Mouse (Mus musculus) ES-CJ7 (cell line): ENCODE results near the gene Grk6.

ENCODE experiments used
- DNase-seq: peaks from one replicate; pipeline ENCODE4 v3.0.0; 2011; ENCODE audit warnings: low read depth, low spot score

The Grk6 gene

GRCm38 (mm10) chr13:55484520-55485088 lies 39.7 kb downstream of the Grk6 start:
- no peak for DNase-seq

GRCm38 (mm10) chr13:55486029-55486794 lies 41.3 kb downstream of the Grk6 start:
- DNase-seq = no peak

- DNase-seq = peak; percentile 34
These were observed 42.2 kb downstream of the Grk6 start for GRCm38 (mm10) chr13:55486916-55487577.

- DNase-seq = no peak
These were observed 43.0 kb downstream of the Grk6 start, which contains the start of gene Dbn1 for GRCm38 (mm10) chr13:55487578-55488498. Gene Dbn1, minus strand, starts transcription at chr13:55488111.

- no peak for DNase-seq
These were observed 49.4 kb downstream of the Grk6 start for GRCm38 (mm10) chr13:55494257-55494656.

GRCm38 (mm10) chr13:55494883-55495621 lies 50.2 kb downstream of the Grk6 start:
- no peak for DNase-seq

- no peak for DNase-seq
These were observed 50.8 kb downstream of the Grk6 start for GRCm38 (mm10) chr13:55495702-55496101.

- no peak for DNase-seq
These were observed 51.8 kb downstream of the Grk6 start for GRCm38 (mm10) chr13:55496661-55497060.

- no peak for DNase-seq
These were observed 54.0 kb downstream of the Grk6 start for GRCm38 (mm10) chr13:55498906-55499305.

- no peak for DNase-seq
These were observed 55.7 kb downstream of the Grk6 start for GRCm38 (mm10) chr13:55500575-55500974.

- no peak for DNase-seq
These were observed 57.5 kb downstream of the Grk6 start for GRCm38 (mm10) chr13:55502405-55502804.

GRCm38 (mm10) chr13:55504390-55504789 lies 59.5 kb downstream of the Grk6 start:
- DNase-seq = no peak

- no peak for DNase-seq
These were observed 60.9 kb downstream of the Grk6 start for GRCm38 (mm10) chr13:55505810-55506209.

- no peak for DNase-seq
These were observed 61.8 kb downstream of the Grk6 start for GRCm38 (mm10) chr13:55506697-55507096.

GRCm38 (mm10) chr13:55507877-55508276 lies 63.0 kb downstream of the Grk6 start:
- peak; percentile 76 for DNase-seq

- DNase-seq = no peak
These were observed 63.7 kb downstream of the Grk6 start for GRCm38 (mm10) chr13:55508531-55508930.

- peak; percentile 61 for DNase-seq
These were observed 65.4 kb downstream of the Grk6 start for GRCm38 (mm10) chr13:55510332-55510667.
